Mouse (Mus musculus) stomach, embryonic 16.5 days (tissue): Measurements from ENCODE around the gene Arhgef28. TPM values are rescaled to one million over a fixed set of nuclear protein-coding genes. Genes with fewer than 3 reads are reported as not detected.
"Not testable (repeated sequence)": the region's sequence is repeated elsewhere in the genome, so short reads cannot be mapped to it uniquely, and the experiment has no call there.

Source experiments
- ATAC-seq: fragments of 200-750 bp; cut with Nextera tagmentation; 2 replicates; pipeline ENCODE4 v1.8.0; 2017; ENCODE audit warnings: moderate number of reproducible peaks, moderate TSS enrichment; ENCODE audit not compliant: insufficient read depth, low FRiP score
- H3K27ac ChIP-seq: fragments of 300-500 bp; sonication (generic); 2 replicates; pipeline ENCODE4 v1.5.1; 2014; ENCODE audit warnings: low read length
- H3K27me3 ChIP-seq: fragments of 300-500 bp; sonication (generic); 2 replicates; pipeline ENCODE4 v1.6.1; 2014; ENCODE audit warnings: low read length, control low read depth, mixed read lengths; ENCODE audit not compliant: control insufficient read depth, insufficient read depth
- H3K36me3 ChIP-seq: fragments of 300-500 bp; sonication (generic); 2 replicates; pipeline ENCODE4 v1.6.1; 2014; ENCODE audit warnings: low read length; ENCODE audit not compliant: control insufficient read depth, insufficient read depth
- H3K4me1 ChIP-seq: fragments of 300-500 bp; sonication (generic); 2 replicates; pipeline ENCODE4 v1.6.1; 2014; ENCODE audit warnings: low read length, control low read depth, mixed read lengths; ENCODE audit not compliant: control insufficient read depth, insufficient read depth
- H3K4me2 ChIP-seq: fragments of 300-500 bp; sonication (generic); 2 replicates; pipeline ENCODE4 v1.6.1; 2014; ENCODE audit warnings: low read depth, low read length, mixed read lengths
- H3K4me3 ChIP-seq: fragments of 300-500 bp; sonication (generic); replicated peaks from 2 replicates; pipeline ENCODE4 v1.5.1; 2014; ENCODE audit warnings: mild to moderate bottlenecking, low read length
- H3K9ac ChIP-seq: fragments of 300-500 bp; sonication (generic); 2 replicates; pipeline ENCODE4 v1.6.1; 2014; ENCODE audit warnings: low read length
- H3K9me3 ChIP-seq: fragments of 300-500 bp; sonication (generic); replicated peaks from 2 replicates; pipeline ENCODE4 v1.6.1; 2016; ENCODE audit warnings: low read length, control low read depth; ENCODE audit not compliant: control insufficient read depth
- WGBS: fragments of 180-500 bp; shearing (Covaris S2); extraction: QIAGEN DNeasy Blood & Tissue Kit; methylation state at CpG from one replicate; pipeline ENCODE4 v1.1.7; 2014; 5-methylcytosine and 5-hydroxymethylcytosine counted together
- polyA plus RNA-seq: library from polyadenylated mRNA; unstranded; fragments of >200 nt; fragmentation: Nextera tagmentation; extraction: Ambion mirVana; gene quantifications from 2 replicates; pipeline ENCODE4 v1.2.1, GENCODE M21; 2015

Arhgef28 gene
- polyA plus RNA-seq, 1 experiment from 2014 or later, result 26.6 TPM

DNA sequence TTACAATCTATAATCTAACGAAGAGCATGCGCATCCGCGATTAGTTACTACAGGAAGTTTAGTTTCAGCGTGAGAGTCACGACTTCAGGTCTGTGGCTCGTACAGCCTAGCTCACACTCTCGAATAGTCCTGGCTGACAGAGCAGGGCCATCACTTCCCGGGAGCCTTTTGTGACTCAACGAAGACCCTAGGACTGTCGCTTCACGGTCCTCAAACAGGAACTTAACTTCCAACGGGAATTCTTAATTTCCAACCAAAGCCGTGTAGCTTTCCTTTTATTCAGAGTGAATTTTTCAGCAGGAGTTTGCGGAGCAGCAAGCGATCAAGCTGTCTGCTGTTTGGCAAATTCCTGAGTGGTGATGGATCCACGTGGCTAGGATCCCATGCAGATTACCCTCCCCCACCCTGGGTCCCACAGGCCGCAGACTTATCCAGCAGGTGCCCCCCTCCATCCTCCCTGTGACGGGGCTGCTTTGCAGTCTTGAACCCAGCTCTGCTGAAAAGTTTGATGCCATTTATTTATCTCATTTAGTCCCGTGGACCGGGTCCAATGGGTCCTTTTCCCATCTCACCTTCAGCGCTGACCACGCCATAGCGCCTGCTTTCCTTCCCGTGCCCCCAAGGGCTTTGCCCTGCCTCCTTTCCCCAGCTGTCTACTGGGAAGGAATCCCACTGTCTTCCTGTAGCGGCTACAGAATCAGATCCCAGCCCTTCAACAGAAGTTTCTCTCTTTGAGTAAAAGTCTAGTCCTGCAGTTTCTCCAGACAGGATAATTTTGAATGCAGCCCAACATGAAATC is 180.3 kb downstream of the Arhgef28 start:
- no peak overlapping the region for H3K4me2 ChIP-seq
- WGBS, result 71% methylated on average over 26 of the region's 26 CpGs

DNA sequence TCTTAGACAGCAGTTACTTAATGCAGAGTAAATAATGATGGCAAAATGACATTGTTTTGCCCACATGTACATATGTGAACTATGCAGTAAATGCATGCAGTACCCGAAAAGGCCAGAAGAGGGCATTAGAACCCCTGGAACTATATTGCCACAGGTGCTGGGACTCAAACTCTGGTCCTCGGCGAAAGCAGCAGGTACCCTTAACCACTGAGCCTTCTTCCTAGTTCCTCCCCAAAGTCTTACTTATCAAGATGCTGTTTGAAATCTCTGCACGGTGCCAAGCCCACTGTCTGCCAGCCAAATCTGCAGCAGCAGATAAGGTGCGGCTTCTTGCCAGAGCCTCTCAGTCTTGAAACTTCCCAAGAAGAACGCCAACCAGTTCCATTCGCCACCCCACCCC is 181.1 kb downstream of the Arhgef28 start:
- Histone ChIP-seq H3K27me3 (no peaks in the 10 kb centered on the region), H3K4me3 (no peak overlapping the region), H3K4me1 (peaks cover 8% of the 10 kb centered on the region; the same call in 1 of the 2 replicates), H3K27ac (no peak overlapping the region), H3K4me2 (no peak overlapping the region), H3K36me3 (no peaks in the 10 kb centered on the region), H3K9ac (no peak overlapping the region), H3K9me3 (no peaks in the 10 kb centered on the region)
- ATAC-seq, result no peak
- WGBS, result 85% methylated on average over 7 of the region's 7 CpGs

More for the DNA sequence above, 180.3 kb downstream of the Arhgef28 start:
- Histone ChIP-seq H3K27me3 (no peaks in the 10 kb centered on the region), H3K4me3 (no peak overlapping the region), H3K9me3 (no peaks in the 10 kb centered on the region), H3K9ac (no peak overlapping the region), H3K4me1 (peaks cover 8% of the 10 kb centered on the region; the same call in 1 of the 2 replicates), H3K36me3 (no peaks in the 10 kb centered on the region), H3K27ac (no peak overlapping the region)
- no peak for ATAC-seq

DNA sequence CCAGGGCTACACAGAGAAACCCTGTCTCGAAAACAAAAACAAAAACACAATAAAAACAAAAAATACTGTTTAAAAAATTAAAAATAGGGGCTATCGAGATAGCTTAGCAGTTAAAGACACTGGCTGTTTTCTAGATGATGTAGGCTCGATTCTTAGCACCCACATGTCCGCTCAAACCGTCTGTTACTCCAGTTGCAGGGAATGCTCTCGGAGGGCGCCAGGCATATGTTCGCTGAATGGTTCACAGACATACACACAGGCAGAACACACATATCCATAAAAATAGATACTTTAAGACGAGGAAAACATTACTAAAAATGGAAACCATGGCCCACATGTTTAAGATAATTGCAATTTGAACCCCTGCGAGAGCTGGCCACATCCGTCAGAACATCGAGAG is 181.6 kb downstream of the Arhgef28 start:
- no peaks in the 10 kb centered on the region for H3K36me3 ChIP-seq
- WGBS, result 95% methylated on average over 12 of the region's 12 CpGs
- H3K27me3 ChIP-seq, result no peaks in the 10 kb centered on the region
- no peak overlapping the region for H3K4me2 ChIP-seq
- H3K27ac ChIP-seq, result no peak overlapping the region
- H3K9ac ChIP-seq, result no peak overlapping the region
- H3K4me1 ChIP-seq, result peaks cover 8% of the 10 kb centered on the region; the same call in 1 of the 2 replicates
- no peak overlapping the region for H3K4me3 ChIP-seq
- no peak for ATAC-seq
- no peaks in the 10 kb centered on the region for H3K9me3 ChIP-seq

DNA sequence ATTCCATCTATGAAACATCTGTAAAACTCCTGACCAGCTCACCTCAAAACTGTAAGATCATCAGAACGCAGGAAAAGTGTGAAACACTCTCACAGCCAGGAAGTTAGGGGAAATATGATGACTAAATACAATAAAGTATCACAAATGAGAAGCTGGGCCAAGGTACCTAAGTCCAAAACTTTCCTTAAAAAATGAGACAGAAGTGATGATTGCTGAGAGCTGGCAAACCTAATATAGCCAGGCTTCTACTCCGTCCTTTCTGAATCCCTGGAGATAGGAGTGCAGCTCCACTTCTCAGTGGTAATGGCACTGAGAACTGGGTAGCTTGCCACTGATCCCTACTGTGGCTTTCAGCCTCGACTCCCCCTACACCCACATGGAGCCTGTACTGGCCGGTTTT is 184.3 kb downstream of the Arhgef28 start:
- Histone ChIP-seq H3K36me3 (no peaks in the 10 kb centered on the region), H3K27me3 (no peaks in the 10 kb centered on the region), H3K9me3 (no peaks in the 10 kb centered on the region), H3K4me1 (peaks cover 3% of the 10 kb centered on the region), H3K4me3 (no peak overlapping the region), H3K27ac (no peak overlapping the region), H3K9ac (no peak overlapping the region), H3K4me2 (no peak overlapping the region)
- no peak for ATAC-seq
- WGBS, result 77% methylated on average over 4 of the region's 4 CpGs

DNA sequence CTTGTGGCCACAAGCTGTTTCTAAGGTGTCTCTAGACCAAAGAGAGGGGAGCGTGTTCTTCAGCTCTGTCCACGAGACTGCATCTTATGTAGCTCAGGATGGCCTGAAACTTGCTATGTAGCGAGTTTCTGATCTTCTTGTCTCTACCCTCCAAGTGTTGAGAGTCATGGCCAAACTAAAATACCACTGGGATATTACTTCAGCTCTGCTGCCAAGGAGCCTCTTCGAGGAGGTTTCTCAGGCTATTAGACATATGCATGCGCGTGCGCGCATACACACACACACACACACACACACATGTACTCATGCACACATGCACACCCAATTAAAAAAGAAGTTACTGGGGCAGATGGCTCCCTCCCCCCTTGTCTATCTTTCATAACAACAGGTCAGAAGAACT is 187.4 kb downstream of the Arhgef28 start:
- ATAC-seq, H3K9ac ChIP-seq, H3K36me3 ChIP-seq, H3K9me3 ChIP-seq, H3K27me3 ChIP-seq, H3K27ac ChIP-seq, H3K4me2 ChIP-seq, H3K4me3 ChIP-seq: not testable (repeated sequence)
- H3K4me1 ChIP-seq, result peaks cover 16% of the 10 kb centered on the region
- WGBS, result 94% methylated on average over 8 of the region's 8 CpGs

DNA sequence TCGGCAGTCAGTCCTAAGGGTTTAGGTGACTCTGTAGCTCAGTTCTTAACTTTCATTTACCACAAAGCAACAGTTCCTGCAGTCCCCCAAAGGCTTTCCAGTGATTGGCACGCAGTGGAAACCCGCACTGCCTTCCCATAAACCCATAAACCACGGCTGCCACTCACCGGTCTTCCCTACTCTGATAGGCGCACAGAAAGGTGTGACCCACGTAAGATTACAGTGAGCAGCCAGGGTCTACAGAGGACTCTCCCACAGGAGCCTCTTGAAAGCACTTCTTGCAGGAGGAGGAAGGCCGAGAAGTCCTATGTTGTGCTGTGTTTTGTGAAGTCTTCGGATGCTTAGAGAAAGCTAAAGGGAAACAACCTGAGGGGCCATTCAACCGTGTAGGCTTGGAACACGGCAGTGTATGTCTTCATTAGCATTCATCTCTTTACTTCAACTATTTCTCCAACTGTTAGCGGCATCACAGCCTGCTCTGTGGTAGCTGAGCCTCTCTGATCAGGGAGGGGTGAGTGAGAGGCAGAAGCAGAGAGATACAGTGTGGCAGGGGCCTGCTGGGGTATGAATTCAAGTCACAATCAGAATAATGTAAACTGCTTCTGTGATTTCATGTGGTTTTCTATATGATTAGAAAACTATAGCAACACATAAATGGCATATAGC is 189.2 kb downstream of the Arhgef28 start:
- H3K27ac ChIP-seq, result no peak overlapping the region
- no peak for ATAC-seq
- H3K9me3 ChIP-seq, result no peaks in the 10 kb centered on the region
- 37% methylated on average over 12 of the region's 12 CpGs for WGBS
- peaks cover 16% of the 10 kb centered on the region for H3K4me1 ChIP-seq
- H3K4me2 ChIP-seq, result peak overlapping the region; percentile 58
- H3K27me3 ChIP-seq, result no peaks in the 10 kb centered on the region
- H3K36me3 ChIP-seq, result no peaks in the 10 kb centered on the region
- H3K9ac ChIP-seq, result peak overlapping the region; percentile 48
- peak overlapping the region; percentile 35 for H3K4me3 ChIP-seq

DNA sequence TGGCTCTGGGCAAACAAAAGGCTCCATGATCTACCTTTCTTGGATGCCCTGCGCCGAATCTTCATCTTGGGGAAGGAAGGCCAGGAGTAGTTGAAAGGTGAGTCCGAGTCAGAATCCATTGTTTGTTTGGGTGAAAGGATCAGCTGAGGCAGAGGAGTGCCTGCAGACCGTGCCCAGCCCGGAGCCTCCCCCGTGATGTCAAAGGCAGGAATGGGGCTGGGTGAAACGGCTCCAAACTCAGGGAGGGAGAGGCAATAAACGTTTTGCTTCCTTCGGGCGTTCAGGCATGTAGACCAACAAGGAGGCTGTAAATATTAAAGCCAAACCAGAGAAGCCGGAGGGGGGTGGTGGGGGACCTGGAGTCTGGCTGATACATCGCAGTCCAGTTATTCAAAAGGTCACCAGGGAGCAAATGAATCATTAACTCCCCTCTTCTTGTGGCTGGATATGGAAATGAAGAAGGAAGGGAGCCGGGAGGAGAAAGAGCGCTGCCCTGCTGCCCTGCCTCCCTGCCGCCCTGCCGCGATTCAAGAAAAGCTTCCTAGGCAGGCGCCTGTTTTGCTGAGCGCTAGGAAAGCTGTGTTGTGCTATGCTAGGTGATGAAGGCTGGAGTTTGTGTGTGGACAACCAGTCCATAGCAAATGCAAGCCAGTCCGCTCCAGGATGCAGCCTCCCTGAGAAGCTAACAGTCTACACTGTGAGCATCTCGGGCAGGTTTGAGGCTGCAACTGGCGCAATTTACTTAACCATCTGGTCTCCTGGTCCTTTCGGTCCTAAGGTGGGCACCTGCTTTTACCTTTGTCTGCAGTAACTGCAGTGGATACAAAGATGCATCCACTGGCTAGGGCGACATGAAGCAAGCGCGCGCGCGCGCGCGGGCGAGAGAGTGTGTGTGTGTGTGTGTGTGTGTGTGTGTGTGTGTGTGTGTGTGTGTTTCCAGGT is 190.0 kb downstream of the Arhgef28 start:
- H3K4me2 ChIP-seq, result peak overlapping the region; percentile 58
- H3K9ac ChIP-seq, result peak overlapping the region; percentile 48
- 0 out of 2 replicates have a peak, but pooled peaks have one; percentile 52 for ATAC-seq
- no peaks in the 10 kb centered on the region for H3K9me3 ChIP-seq
- no peaks in the 10 kb centered on the region for H3K27me3 ChIP-seq
- peaks cover 16% of the 10 kb centered on the region for H3K4me1 ChIP-seq
- H3K4me3 ChIP-seq, result peak overlapping the region; percentile 35
- H3K27ac ChIP-seq, result peak overlapping the region; percentile 66; the same call in 1 of the 2 replicates
- no peaks in the 10 kb centered on the region for H3K36me3 ChIP-seq
- WGBS, result 11% methylated on average over 33 of the region's 33 CpGs

DNA sequence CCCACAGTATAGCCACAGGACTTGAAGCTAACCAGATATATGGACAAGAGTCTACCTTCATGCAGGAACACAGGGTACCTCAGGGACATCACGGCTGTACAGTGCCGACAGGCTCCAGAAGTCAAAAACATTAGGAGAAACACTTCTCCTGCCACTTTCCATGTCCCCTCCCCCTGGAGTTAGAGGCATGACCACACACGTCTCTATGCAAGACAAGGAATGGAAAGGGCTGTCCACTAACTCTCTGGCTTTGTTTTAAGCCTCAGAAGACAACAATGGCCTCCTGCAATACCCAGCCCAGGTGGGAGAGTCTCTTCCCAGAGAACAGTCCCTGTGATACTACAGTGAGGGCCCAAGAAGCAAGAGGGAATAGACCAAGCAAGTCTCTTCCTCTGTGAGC is 191.3 kb downstream of the Arhgef28 start:
- WGBS, result 64% methylated on average over 3 of the region's 3 CpGs
- Histone ChIP-seq H3K9ac (no peak overlapping the region), H3K4me2 (peak overlapping the region; percentile 1; the same call in 1 of the 2 replicates), H3K4me1 (peaks cover 16% of the 10 kb centered on the region), H3K4me3 (no peak overlapping the region), H3K27me3 (no peaks in the 10 kb centered on the region), H3K36me3 (no peaks in the 10 kb centered on the region), H3K27ac (peak overlapping the region; percentile 66; the same call in 1 of the 2 replicates), H3K9me3 (no peaks in the 10 kb centered on the region)
- no peak for ATAC-seq
